Mouse (Mus musculus): ENCODE data around the gene Prkca. TPM values are rescaled to one million over a fixed set of nuclear protein-coding genes. Genes with fewer than 3 reads are reported as not detected.
A peak's percentile ranks its signal among the peaks of the same experiment; 100 is the strongest.

The Prkca gene
- total RNA-seq, 2 experiments from 2014 or later = 1.3 to 3.6 TPM

DNA sequence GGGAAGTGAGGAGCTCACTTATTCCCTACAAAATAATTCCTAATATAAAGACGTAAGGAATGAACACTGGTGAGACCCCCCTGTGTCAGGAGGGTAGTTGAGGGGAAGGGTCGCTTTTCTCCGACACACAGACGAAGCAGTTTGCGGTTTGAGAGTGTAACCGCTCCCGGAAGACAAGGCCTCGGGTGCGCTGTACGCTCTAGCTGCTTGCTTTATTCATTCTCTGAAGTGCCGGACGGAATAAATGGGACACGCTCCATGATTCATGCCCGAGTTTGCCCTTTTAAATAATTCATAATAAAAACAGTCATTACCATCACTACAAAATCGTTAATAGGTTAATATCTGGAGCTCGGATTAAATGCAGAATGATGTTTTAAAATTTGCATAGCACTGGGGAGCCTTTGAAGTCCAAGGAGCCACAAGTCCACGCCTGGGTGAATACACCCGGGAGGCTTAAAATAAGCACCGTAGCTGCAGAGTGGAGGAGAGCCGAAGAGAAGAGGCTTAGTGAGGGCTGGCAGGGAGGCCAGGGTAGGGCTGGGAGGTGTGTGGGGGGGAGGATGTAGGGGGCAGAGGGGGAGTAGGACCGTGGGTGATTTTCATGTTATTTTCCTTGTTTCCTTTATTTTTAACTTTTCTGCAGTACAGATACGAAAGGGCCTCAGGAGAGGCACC is 364.1 kb downstream of the Prkca start:
- ATAC-seq (replicated peaks; ENCODE audit: poor library complexity) = no peak

- ATAC-seq (replicated peaks; ENCODE audit: poor library complexity) = no peak
Observed at GRCm38 (mm10) chr11:107969943-107970342, 373.8 kb downstream of the Prkca start.

DNA sequence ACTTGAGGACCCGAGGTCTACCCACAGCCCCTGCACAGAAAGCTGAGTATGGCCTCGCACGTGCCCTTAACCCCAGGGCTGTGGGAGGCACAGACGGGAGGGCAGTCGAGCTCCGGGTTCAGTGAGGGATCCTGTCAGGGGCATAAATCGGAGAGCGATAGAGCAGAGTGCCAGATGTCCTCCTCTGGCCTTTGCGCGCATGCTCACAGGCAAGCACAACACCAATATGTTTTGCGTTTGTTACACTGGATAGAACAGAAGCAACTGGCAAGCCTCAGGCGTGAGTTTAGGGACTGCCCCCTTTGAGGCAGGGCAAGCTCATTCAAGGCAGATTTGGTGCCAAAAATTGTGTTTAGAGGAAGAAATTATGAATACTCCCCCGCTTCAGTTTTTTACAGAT is 375.6 kb downstream of the Prkca start:
- no peak for ATAC-seq (replicated peaks; ENCODE audit: poor library complexity)

DNA sequence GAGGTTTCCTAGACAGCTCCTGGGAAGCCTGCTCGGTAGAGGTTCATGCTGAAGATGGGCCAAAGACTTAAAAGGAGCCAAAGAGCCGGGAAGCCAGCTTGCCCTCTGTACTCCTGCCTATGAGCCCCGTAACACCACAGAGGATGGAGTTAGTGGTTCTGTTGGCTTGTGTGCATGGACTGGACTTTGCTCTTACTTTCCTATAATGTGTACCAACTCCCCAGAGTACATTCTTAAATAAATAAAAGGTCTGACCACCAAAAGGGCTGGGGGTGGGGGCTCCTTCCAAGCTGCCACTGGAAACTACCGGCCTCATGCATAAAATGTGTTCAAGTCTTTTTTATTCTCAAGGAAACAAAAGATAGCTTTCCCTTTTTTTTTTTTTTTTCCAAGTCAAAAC is 377.5 kb downstream of the Prkca start:
- no peak for ATAC-seq (replicated peaks; ENCODE audit: poor library complexity)

DNA sequence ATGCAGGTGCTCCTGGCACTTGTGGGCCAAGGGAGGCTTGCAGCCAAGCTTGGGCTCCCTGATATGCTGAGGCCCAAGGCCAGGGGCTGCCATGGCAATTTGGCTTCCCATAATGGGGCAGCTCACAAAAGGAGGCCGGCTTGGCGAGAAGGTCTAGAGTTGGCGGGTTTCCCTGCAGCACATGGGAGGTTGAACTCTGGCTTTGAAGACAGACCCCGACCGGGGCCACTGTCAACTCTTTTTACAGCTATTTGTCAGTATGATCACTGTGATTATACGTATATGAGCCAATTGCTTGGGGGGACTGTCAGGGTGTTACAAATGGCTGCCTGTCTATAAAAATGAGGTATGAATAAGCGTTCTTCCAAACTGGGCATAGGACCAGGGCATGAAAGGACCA is 378.3 kb downstream of the Prkca start:
- ATAC-seq (replicated peaks; ENCODE audit: poor library complexity) = no peak

GRCm38 (mm10) chr11:107957566-107958350 is 386.0 kb downstream of the Prkca start:
- ATAC-seq (replicated peaks; ENCODE audit: poor library complexity) = no peak

DNA sequence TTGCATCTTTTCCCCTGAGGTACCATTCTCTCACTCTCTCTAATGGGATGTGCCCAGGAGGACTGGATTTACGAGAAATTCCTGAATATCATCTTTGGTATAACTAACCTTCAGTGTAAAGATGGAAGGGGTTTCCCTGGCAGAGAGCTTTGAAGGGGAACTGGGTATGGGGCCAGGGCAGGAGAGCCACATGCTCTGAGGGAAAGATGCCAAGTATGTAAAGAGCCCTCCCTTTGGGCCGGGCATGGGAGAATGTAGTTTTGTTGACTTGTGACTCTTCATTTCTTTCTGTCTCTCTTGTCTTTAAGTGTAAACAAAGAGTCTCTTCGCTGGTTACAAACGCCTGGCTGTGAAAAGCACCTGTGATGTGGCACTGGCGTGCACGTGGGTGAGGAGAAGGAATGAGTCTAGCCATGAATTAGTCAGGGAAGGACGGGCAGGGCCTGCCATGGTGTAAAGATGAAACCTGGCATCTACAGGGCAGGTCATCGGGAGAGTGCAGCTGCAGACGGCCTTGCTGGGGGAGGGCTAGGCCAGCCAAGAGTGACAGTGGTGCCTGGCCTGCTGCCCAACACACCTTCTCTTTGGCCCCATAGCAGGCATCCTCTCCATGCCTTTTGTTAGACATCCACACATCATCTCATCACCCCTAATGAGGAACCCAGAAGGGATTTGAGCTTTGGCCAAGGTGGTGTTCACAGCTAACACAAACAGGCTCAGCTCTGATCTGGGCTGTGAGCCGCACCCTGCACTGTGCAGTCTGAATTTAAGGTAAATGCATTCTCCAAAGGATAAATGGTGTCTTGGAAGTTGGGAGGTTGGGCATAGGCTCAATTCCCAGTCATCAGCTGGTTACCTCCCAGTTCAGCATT is 388.3 kb downstream of the Prkca start:
- ATAC-seq (replicated peaks; ENCODE audit: poor library complexity) = no peak

DNA sequence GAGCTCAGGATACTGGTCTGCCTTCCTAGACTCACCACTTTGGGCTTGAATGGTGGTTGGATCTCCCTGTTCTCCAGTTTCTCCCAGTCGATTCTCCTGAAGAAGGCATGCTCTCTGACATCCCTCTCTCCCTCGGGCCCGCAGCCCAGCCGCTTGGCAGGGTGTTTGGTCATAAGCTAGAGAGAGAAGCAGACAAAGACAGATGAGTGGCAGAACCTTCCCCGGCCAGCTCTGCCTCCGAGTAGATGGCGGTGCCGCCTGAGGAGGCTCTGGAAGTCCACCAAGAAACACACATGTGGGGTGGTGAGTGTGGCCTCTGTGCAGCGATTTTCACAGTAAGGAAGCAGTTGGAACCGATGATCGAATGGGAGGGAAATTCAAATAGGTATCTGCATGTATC is 392.3 kb downstream of the Prkca start:
- no peak for ATAC-seq (replicated peaks; ENCODE audit: poor library complexity)

DNA sequence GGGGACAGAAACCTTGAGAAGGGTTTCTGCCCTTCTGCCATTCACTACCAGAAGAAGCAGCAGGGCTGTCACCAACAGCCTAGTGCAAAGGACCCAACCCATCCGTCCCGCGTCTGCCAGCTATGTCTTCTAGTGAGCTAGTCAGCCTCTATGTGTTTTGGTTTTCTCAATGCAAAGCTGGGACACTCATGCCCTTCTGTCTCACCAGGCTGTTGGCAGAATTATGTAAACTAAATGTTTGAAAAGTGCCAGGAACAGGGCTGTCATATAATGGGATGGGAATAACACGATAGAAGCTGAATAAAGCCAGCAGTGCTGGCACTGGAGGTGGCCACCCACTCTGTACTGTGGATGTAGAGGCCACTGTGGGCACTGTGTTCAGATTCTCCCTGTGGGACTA is 393.1 kb downstream of the Prkca start:
- ATAC-seq (replicated peaks; ENCODE audit: poor library complexity) = no peak

DNA sequence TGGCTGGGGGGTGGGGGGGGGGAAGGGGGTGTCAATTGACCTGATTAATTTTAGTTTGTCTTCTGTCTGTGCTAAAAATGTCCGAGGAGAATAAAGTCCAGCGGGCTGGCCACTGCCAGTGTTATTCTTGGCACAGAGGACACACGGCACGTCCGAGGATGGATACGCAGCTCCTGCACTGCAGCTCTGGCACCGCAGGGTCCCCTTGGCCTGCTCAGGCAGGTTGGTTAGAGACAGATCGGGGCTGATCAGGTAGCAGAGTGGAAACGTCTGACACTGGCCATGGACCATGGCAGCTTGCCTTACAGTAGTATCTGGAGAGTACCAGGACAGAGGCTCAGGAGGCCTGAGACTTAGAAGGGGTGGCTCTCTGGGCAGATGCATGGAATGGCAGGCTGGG is 393.5 kb downstream of the Prkca start:
- ATAC-seq (replicated peaks; ENCODE audit: poor library complexity) = no peak

DNA sequence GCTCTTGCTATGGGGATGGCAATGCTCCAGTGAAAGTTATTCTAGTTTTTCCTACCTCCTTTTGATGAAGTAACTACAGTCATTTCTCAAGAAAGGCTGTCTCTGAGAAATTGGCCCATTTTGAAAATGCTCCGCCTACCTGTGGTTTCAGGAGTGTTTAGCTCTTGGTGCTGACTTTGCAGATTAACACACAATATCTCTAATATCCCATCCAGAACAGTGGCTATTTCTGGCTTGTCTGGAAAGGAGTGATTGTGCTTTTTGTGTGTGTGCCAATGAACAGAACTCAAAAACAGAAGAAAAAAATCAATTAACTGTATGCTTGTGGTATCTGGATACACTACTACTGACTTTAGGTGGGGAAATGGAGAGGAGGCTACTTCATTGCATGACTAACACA is 395.8 kb downstream of the Prkca start:
- ATAC-seq (replicated peaks; ENCODE audit: poor library complexity) = peak; percentile 44; the same call in 1 of the 2 replicates

DNA sequence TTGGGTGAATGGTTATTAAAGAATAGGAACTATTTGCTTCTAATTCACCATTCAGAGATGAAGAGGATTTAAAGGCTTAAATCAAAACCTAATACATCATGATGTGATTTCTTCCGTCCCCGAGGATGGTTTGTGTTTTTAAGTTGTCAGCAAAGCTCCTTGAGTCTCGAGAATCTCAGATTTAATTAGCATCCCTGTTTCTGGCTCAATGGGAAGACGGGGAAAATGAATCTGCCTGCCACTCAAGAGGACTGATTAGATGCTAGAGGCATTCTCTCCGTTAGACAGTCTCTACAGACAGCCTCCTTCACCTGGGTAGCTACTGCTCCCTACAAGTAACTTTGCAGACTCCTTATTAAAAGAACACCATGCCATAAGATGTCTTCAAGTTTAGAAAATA is 396.9 kb downstream of the Prkca start:
- ATAC-seq (replicated peaks; ENCODE audit: poor library complexity) = no peak

GRCm38 (mm10) chr11:107936929-107937328 is 406.8 kb downstream of the Prkca start:
- no peak for ATAC-seq (replicated peaks; ENCODE audit: poor library complexity)

DNA sequence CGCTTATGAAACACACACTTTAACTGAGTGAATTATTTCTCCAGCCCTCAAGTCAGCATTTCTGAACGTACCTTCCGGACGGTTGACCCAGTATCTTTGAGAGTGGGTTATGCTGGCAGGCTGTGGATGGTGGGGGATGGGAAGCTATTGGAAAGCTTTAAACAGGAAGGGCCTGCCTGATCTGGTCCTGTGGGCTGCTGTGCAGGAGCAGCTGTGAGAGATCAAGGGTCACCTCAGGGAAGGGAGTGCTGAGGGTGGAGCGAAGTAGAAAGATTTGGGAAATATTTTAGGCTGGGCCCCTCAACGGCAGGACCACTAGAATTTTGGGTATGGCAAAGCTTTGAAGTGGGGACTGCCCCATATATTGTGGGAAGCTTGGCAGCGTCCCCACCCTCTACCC is 412.0 kb downstream of the Prkca start:
- ATAC-seq (replicated peaks; ENCODE audit: poor library complexity) = no peak

DNA sequence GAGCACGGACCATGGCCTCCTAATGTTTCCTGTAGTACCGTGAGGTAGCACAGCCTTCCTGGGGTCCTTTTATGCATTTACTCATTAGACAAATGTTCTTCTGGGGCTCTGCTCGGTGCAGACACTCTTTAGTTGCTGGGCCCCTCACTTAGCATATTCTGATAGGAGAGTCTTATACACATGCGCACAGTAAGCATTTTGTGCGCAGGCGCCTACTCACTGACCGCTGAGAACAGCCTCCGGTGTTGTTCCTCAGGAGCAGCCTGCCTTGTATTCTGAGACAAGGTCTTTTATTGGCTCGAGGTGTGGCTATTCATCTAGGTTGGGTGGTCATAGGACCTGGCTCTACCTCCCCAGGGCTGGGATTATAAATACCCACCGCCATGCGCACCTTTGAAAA is 412.4 kb downstream of the Prkca start:
- no peak for ATAC-seq (replicated peaks; ENCODE audit: poor library complexity)

DNA sequence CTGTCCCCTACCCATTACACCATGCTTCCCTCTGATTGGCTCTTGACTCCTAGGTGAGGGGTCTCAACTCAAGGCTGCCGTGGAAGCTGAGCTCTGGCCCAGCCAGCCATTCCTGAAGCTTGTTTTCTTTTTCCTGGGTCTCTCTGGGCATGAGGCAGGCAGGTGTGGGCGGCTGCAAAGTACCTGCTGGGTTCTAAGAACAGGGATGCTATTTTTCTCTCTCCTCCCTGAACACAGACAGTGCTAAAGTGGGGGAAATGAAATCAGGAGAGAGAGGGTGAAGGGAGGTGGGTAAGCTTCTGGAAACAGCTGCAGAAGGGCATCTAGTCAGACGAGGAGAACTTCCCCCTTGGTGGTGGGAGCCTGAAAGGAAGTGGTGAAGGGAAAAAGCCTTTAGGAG is 414.0 kb downstream of the Prkca start:
- ATAC-seq (replicated peaks; ENCODE audit: poor library complexity) = no peak

DNA sequence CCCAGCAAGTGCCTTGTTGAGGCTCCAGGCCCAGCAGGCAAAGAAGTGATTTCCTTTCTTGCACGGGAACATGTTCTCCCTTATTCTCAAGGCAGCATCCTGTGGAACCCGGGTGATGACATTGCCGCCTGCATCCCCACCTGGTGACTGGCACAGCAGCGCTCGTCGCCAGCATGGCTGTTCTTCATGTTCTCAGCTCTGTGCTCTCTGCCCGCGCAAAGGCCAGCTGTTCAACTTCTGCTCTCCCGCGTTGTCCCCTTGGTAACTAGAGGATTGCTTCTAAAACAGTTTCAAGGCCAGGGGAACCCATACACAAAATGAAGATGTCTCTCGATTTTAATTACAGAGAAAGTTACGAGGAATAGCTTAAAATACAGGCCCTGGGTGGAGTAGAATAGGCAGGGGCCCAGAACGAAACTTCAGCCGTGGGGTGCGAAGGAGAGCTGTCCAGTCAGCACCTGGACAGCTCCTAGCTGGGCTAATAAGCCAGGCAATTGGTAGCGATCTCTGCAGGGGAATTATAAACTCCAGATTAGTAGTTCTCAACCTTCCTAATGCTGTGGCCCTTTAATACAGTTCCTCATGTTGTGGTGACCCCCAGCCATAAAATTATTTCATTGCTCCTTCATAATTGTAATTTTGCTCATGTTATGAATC is 423.7 kb downstream of the Prkca start:
- ATAC-seq (replicated peaks; ENCODE audit: poor library complexity) = peak; percentile 64

- ATAC-seq (replicated peaks; ENCODE audit: poor library complexity) = no peak
Observed at GRCm38 (mm10) chr11:107917721-107918235, 425.9 kb downstream of the Prkca start.

GRCm38 (mm10) chr11:107914634-107915226 is 429.0 kb downstream of the Prkca start, which contains the start of gene Cacng5:
Gene Cacng5, minus strand, starts transcription at chr11:107915055.
- ATAC-seq (replicated peaks; ENCODE audit: poor library complexity) = no peak

DNA sequence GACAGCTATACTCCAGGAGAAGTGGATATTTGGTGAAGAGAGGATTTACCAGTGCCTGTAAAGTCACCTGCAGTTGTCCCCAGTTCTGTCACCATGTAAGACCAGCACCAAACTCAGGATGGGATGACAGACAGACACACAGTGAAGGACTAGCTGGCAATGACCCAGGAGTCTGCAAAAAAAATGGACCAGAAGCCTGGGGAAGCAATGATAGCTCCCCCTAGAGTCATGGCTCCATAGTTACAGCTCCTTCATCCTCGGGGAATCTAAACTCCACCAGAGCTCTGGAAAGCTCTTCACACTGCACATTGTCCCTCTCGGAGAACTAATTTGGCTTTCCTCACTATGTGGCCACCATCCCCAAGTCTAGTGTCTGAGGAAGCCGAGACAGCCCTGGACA is 430.4 kb downstream of the Prkca start:
- no peak for ATAC-seq (replicated peaks; ENCODE audit: poor library complexity)

Data from megakaryocyte progenitor cell, adult 5-6 weeks (primary cell).